Mouse (Mus musculus) cortical plate, adult 2 months (tissue): ENCODE measurements around the gene Pea15a.

ENCODE experiments used
- CTCF ChIP-seq: fragments of 200-500 bp; IDR thresholded peaks from 2 replicates; pipeline ENCODE4 v1.5.1; 2011; ENCODE audit warnings: mild to moderate bottlenecking, control low read depth, low read length; ENCODE audit not compliant: insufficient read depth; ENCODE audit errors: extremely low read depth
- POLR2A ChIP-seq: fragments of 200-500 bp; IDR thresholded peaks from 2 replicates; pipeline ENCODE4 v1.6.1; 2011; ENCODE audit warnings: mild to moderate bottlenecking, low read length, control low read depth; ENCODE audit not compliant: insufficient read depth; ENCODE audit errors: extremely low read depth

- TF ChIP-seq CTCF (no peak), POLR2A (no peak)
Measured at GRCm38 (mm10) chr1:172159970-172160369, 46.6 kb downstream of the Pea15a start.
